Mouse (Mus musculus) bone marrow macrophage, adult 2 months (primary cell): ENCODE results near the gene Il10rb. TPM values are rescaled to one million over a fixed set of nuclear protein-coding genes. Genes with fewer than 3 reads are reported as not detected.
"Not testable (repeated sequence)": the region's sequence is repeated elsewhere in the genome, so short reads cannot be mapped to it uniquely, and the experiment has no call there.

Experiments used
- H3K27ac ChIP-seq: 2 replicates; pipeline ENCODE4 v1.5.1; 2012; ENCODE audit warnings: low read depth, low read length; ENCODE audit not compliant: insufficient read depth
- H3K4me1 ChIP-seq: 2 replicates; pipeline ENCODE4 v1.6.1; 2012; ENCODE audit warnings: low read length; ENCODE audit not compliant: control insufficient read depth, insufficient read depth
- H3K4me3 ChIP-seq: 2 replicates; pipeline ENCODE4 v1.5.1; 2012; ENCODE audit warnings: mild to moderate bottlenecking, low read length, moderate library complexity; ENCODE audit not compliant: insufficient read depth
- CTCF ChIP-seq: IDR thresholded peaks from 2 replicates; pipeline ENCODE4 v1.5.1; 2012; ENCODE audit warnings: low read depth, mild to moderate bottlenecking, low read length, moderate library complexity
- POLR2A ChIP-seq: IDR thresholded peaks from 2 replicates; pipeline ENCODE4 v1.6.1; 2012; ENCODE audit warnings: mild to moderate bottlenecking, low read depth, low read length, borderline replicate concordance
- polyA plus RNA-seq: library from polyadenylated mRNA; stranded (reverse); fragments of >200 nt; gene quantifications from 2 replicates; pipeline ENCODE4 v1.2.4, GENCODE M21; 2012; ENCODE audit not compliant: missing spikeins, insufficient read depth, insufficient read length

The Il10rb gene
- polyA plus RNA-seq, 1 experiment, result 345 TPM

- Histone ChIP-seq H3K27ac (no peak overlapping the region), H3K4me1 (peaks cover 27% of the 10 kb centered on the region), H3K4me3 (no peak overlapping the region)
- TF ChIP-seq POLR2A (no peak), CTCF (no peak)
Measured at GRCm38 (mm10) chr16:91432720-91433328, 26.9 kb downstream of the Il10rb start.

- TF ChIP-seq CTCF (no peak), POLR2A (no peak)
- Histone ChIP-seq H3K27ac (peak overlapping the region; percentile 7; the same call in 1 of the 2 replicates), H3K4me3 (no peak overlapping the region), H3K4me1 (peaks cover 28% of the 10 kb centered on the region)
Measured at GRCm38 (mm10) chr16:91433329-91433933, 27.5 kb downstream of the Il10rb start.

- no peak overlapping the region for H3K27ac ChIP-seq
- no peak for TF ChIP-seq CTCF
- no peak for TF ChIP-seq POLR2A
- H3K4me1 ChIP-seq, result peaks cover 35% of the 10 kb centered on the region
- no peak overlapping the region for H3K4me3 ChIP-seq
Measured at GRCm38 (mm10) chr16:91434119-91434518, 28.2 kb downstream of the Il10rb start.

GRCm38 (mm10) chr16:91438081-91438480 lies 32.1 kb downstream of the Il10rb start:
- no peak overlapping the region for H3K4me3 ChIP-seq
- H3K27ac ChIP-seq, result peak overlapping the region; percentile 82
- TF ChIP-seq CTCF (no peak), POLR2A (no peak)
- peaks cover 44% of the 10 kb centered on the region for H3K4me1 ChIP-seq

GRCm38 (mm10) chr16:91438599-91438998 lies 32.6 kb downstream of the Il10rb start:
- Histone ChIP-seq H3K4me1 (peaks cover 39% of the 10 kb centered on the region), H3K27ac (peak overlapping the region; percentile 82)
- H3K4me3 ChIP-seq, result not testable (repeated sequence)

GRCm38 (mm10) chr16:91441366-91441765 lies 35.4 kb downstream of the Il10rb start:
- Histone ChIP-seq H3K27ac (no peak overlapping the region), H3K4me1 (peaks cover 30% of the 10 kb centered on the region), H3K4me3 (no peak overlapping the region)
- TF ChIP-seq CTCF (no peak), POLR2A (no peak)

- TF ChIP-seq CTCF (no peak), POLR2A (no peak)
- H3K4me3 ChIP-seq, result no peak overlapping the region
- H3K27ac ChIP-seq, result no peak overlapping the region
- peaks cover 32% of the 10 kb centered on the region for H3K4me1 ChIP-seq
Measured at GRCm38 (mm10) chr16:91441811-91442240, 35.9 kb downstream of the Il10rb start.

GRCm38 (mm10) chr16:91442446-91442845 lies 36.5 kb downstream of the Il10rb start:
- Histone ChIP-seq H3K4me3 (no peak overlapping the region), H3K27ac (no peak overlapping the region), H3K4me1 (peaks cover 35% of the 10 kb centered on the region)
- TF ChIP-seq POLR2A (no peak), CTCF (no peak)

GRCm38 (mm10) chr16:91443211-91443611 lies 37.2 kb downstream of the Il10rb start:
- Histone ChIP-seq H3K4me1 (peaks cover 35% of the 10 kb centered on the region), H3K27ac (no peak overlapping the region), H3K4me3 (no peak overlapping the region)
- TF ChIP-seq POLR2A (no peak), CTCF (no peak)

GRCm38 (mm10) chr16:91444847-91445246 lies 38.9 kb downstream of the Il10rb start:
- Histone ChIP-seq H3K27ac (no peak overlapping the region), H3K4me1 (peaks cover 20% of the 10 kb centered on the region), H3K4me3 (no peak overlapping the region)
- TF ChIP-seq CTCF (no peak), POLR2A (no peak)

GRCm38 (mm10) chr16:91445566-91445965 lies 39.6 kb downstream of the Il10rb start:
- peaks cover 18% of the 10 kb centered on the region for H3K4me1 ChIP-seq
- no peak overlapping the region for H3K27ac ChIP-seq
- TF ChIP-seq CTCF (no peak), POLR2A (no peak)
- H3K4me3 ChIP-seq, result no peak overlapping the region
